Mouse (Mus musculus) sigmoid colon, adult 10 weeks (tissue): ENCODE data around the gene Olfr267. TPM values are rescaled to one million over a fixed set of nuclear protein-coding genes. Genes with fewer than 3 reads are reported as not detected.

Experiments
- polyA plus RNA-seq: library from polyadenylated mRNA; stranded (reverse); fragments of 350-450 nt; fragmentation: Illumina TruSeq; extraction: RNeasy Lipid Tissue Mini Kit (QIAGEN cat#74804); gene quantifications from one replicate; pipeline ENCODE4 v1.2.3, GENCODE M21; 2014; ENCODE audit warnings: low read depth, low replicate concordance

Gene Olfr267
- not detected for polyA plus RNA-seq

GRCm38 (mm10) chr4:58787616-58788015 lies at the start of gene Olfr267:
Olfr267 (minus strand) TSS chr4:58787716.

Other genes starting within 250 kb of the Olfr267 start
- gene Lpar1, start 233.8 kb downstream of the Olfr267 start, polyA plus RNA-seq, result 75.0 TPM
- 197 TPM for gene Ecpas, start 125.0 kb upstream of the Olfr267 start, polyA plus RNA-seq
- gene Zkscan16, start 155.9 kb upstream of the Olfr267 start, polyA plus RNA-seq, result 0.28 TPM
- gene Ptgr1, start 199.4 kb upstream of the Olfr267 start, polyA plus RNA-seq, result 11.4 TPM
- 29.4 TPM for gene Dnajc25, start 207.3 kb upstream of the Olfr267 start, polyA plus RNA-seq
- not detected for gene Gm20503, start 215.5 kb upstream of the Olfr267 start, polyA plus RNA-seq
- gene Gng10, start 247.4 kb upstream of the Olfr267 start, polyA plus RNA-seq, result 88.7 TPM